Mouse (Mus musculus) G1E (cell line): Measurements from ENCODE around the gene Tshz2.

Experiments used
- CTCF ChIP-seq: IDR thresholded peaks from 2 replicates; pipeline ENCODE4 v1.5.1; 2012; ENCODE audit warnings: low read depth, low read length, inconsistent platforms, mixed read lengths
- GATA1 ChIP-seq: IDR thresholded peaks from 2 replicates; pipeline ENCODE4 v1.6.1; 2012; ENCODE audit warnings: borderline replicate concordance, low read length, inconsistent platforms, mixed read lengths
- GATA2 ChIP-seq: IDR thresholded peaks from 2 replicates; pipeline ENCODE4 v1.6.1; 2012; ENCODE audit warnings: low read depth, low read length, inconsistent platforms, borderline replicate concordance
- POLR2AphosphoS5 ChIP-seq: IDR thresholded peaks from 2 replicates; pipeline ENCODE4 v1.6.1; 2012; ENCODE audit warnings: low read depth, low read length, inconsistent platforms; ENCODE audit not compliant: insufficient replicate concordance
- TAL1 ChIP-seq: conservative IDR thresholded peaks from 2 replicates; pipeline ENCODE4 v1.6.1; 2012; ENCODE audit warnings: low read depth, low read length, inconsistent platforms, mixed read lengths

DNA sequence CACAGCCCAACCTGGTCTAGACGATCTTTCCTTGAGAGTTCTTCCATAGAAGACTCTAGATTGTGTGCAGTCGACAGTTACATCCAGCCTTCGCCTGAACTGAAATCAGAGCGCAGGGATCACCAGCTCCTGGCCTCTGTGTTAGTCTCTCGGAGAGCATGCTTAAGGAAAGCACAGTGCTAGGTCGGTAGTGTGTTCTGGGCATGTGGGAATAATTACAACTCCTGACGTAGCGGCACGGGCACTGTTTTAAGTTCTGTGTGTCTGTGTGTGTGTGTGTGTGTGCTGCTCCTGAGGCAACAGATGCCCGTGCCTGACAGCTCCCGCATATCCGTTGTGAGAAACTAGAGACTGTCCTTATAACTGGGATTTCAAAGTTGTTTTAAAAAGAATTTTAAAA is 398.4 kb downstream of the Tshz2 start:
- TF ChIP-seq CTCF (no peak), GATA1 (no peak), GATA2 (no peak), TAL1 (no peak), POLR2AphosphoS5 (no peak)
